ENCODE assay signal across 23 mouse cellular contexts in the genomic region with DNA sequence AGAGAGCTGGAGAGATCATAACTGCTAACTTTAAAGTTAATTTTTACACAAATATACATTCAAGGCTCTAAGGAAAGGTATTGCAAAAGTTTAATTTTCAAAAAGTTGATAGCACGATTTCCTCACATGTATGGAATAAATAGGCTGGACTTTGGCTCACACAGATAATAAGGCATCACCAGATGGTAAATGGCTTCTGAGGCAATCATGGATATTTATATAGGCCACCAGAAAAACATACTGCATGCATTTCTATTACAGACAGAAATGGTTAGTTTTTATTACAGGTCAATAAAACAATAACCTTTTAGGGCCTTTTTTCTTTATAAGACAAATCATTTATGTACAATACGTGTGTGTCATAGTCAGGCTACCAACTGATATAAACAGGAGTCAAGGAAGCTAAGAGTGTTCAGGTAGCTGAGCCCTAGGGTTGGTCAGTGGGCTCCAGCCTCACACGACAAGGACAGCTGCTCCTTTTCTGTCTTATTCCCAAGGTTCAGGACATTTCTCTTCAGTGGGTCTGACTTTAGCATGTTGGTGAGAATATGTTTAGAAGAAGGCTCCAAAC.
"Had no signal": no experiment of that assay in that cellular context is flagged by ENCODE, and none has a peak within 500 bp of the region (broad histone marks: within the 10 kb centered on the region; RNA-seq: fewer than 3 reads in every experiment).

No protein-coding gene starts in this region.

- H3K27ac ChIP-seq: lung, embryonic 15.5 days; macrophage; midbrain, embryonic 13.5 days; neural tube, embryonic 13.5 days; neural tube, embryonic 15.5 days; stomach, embryonic 15.5 days; stomach, postnatal 0 days had no signal

- H3K27me3 ChIP-seq: lung, embryonic 15.5 days; megakaryocyte, embryonic 14.5 days; midbrain, embryonic 13.5 days; neural tube, embryonic 13.5 days; neural tube, embryonic 15.5 days; stomach, embryonic 15.5 days had no signal

- H3K4me2 ChIP-seq: lung, embryonic 15.5 days; midbrain, embryonic 11.5 days; midbrain, embryonic 13.5 days; neural tube, embryonic 13.5 days; neural tube, embryonic 15.5 days; stomach, embryonic 15.5 days had no signal

- H3K36me3 ChIP-seq: lung, embryonic 15.5 days; neural tube, embryonic 13.5 days; neural tube, embryonic 15.5 days; stomach, embryonic 15.5 days had no signal

- ATAC-seq: liver, postnatal 0 days; lung, postnatal 0 days; midbrain, embryonic 13.5 days; midbrain, embryonic 16.5 days had no signal

- H3K4me3 ChIP-seq: lung, embryonic 15.5 days; megakaryocyte, embryonic 14.5 days; midbrain, embryonic 13.5 days; myocyte; neural tube, embryonic 13.5 days; neural tube, embryonic 15.5 days; stomach, embryonic 15.5 days had no signal

- H3K9me3 ChIP-seq: lung, embryonic 15.5 days; megakaryocyte, embryonic 14.5 days; midbrain, embryonic 13.5 days; neural tube, embryonic 13.5 days; neural tube, embryonic 15.5 days; stomach, embryonic 15.5 days had no signal

- H3K9ac ChIP-seq: liver, postnatal 0 days; lung, embryonic 15.5 days; midbrain, embryonic 13.5 days; neural tube, embryonic 13.5 days; neural tube, embryonic 15.5 days; stomach, embryonic 15.5 days had no signal

- H3K4me1 ChIP-seq: lung, embryonic 15.5 days had no signal

- DNase-seq: liver, postnatal 0 days; lung, adult 2 months; lung, postnatal 14 days; lung, postnatal 36 days; retina, postnatal 1 day; right cerebral cortex, adult 18-20 months; right cerebral cortex, postnatal 25 days; right cerebral cortex, postnatal 4 days; thymus, adult 2 months; thymus, postnatal 25 days; thymus, postnatal 4 days had no signal
